Mouse (Mus musculus): ENCODE data around the gene Dand5. TPM values are rescaled to one million over a fixed set of nuclear protein-coding genes. Genes with fewer than 3 reads are reported as not detected.

Gene Dand5
- polyA plus RNA-seq, 1 experiment from 2014 or later: 5.8 TPM

DNA sequence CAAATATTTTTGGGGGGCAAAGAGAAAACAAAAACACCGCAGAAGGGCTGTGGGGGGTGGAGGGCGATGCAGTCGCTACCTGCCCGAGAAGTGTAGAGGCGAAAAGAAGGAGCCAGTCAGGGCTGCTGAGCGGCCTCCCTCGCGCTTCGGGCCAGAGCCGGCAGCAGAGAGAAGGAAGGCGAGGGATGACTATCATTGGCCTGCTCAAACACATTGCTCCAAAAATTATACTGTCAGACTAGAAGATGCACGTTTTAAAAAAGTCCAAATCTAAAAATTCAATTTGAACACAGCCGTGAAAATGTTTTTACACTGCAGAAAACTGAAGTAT is 42.4 kb downstream of the Dand5 start:
- Histone ChIP-seq H3K27me3 (peaks cover 97% of the 10 kb centered on the region), H3K4me2 (peak overlapping the region; percentile 1; the same call in 1 of the 2 replicates), H3K4me3 (no peak overlapping the region), H3K4me1 (replicated peaks) (peaks cover 41% of the 10 kb centered on the region), H3K36me3 (no peaks in the 10 kb centered on the region), H3K9me3 (replicated peaks) (no peaks in the 10 kb centered on the region), H3K9ac (no peak overlapping the region), H3K27ac (no peak overlapping the region)
- 55% methylated on average over 13 of the region's 13 CpGs for WGBS
- ATAC-seq (replicated peaks; ENCODE audit: insufficient number of reproducible peaks, insufficient read depth, low FRiP score, low read depth): no peak

DNA sequence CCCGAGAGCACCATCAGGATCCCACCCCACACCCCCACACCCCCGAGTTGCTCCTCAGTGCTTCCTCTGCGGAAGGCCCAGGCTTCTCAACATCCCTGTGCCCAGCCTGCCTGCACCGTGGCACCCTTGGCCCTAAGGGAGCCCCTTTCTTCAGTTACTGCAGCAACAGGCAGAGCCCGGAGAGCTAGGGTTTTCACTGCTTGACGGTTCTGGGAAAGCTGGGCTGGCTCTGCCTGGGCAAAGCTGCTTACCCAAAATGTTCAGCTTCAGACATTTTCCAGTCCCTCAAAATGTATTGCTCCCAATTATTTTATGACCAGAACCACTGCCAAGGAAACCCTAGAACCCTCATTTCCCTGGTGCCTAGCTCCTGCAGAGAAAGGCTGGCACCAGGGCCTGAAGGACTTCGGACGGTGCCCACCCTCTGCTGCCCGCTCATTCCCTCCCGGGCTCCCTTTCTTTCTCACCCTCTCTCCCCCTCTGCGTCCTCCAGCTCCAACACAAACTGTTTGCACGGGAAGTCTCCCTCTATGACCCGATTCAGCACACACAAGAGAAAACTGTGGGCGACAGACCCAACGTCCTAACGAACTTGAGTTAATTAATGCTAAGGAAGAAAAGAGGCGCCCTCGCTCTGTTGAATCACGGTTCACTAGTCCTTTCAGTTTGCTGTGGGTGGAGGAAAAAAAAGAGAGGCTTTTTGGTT is 43.0 kb downstream of the Dand5 start:
- Histone ChIP-seq H3K9me3 (replicated peaks) (no peaks in the 10 kb centered on the region), H3K27ac (0 out of 2 replicates have a peak overlapping the region, but pooled peaks have one; percentile 7), H3K4me1 (replicated peaks) (peaks cover 41% of the 10 kb centered on the region), H3K4me2 (peak overlapping the region; percentile 11; the same call in 1 of the 2 replicates), H3K27me3 (peaks cover 95% of the 10 kb centered on the region), H3K9ac (no peak overlapping the region), H3K36me3 (no peaks in the 10 kb centered on the region), H3K4me3 (no peak overlapping the region)
- no peak for ATAC-seq (replicated peaks; ENCODE audit: insufficient number of reproducible peaks, insufficient read depth, low FRiP score, low read depth)
- 35% methylated on average over 19 of the region's 19 CpGs for WGBS

DNA sequence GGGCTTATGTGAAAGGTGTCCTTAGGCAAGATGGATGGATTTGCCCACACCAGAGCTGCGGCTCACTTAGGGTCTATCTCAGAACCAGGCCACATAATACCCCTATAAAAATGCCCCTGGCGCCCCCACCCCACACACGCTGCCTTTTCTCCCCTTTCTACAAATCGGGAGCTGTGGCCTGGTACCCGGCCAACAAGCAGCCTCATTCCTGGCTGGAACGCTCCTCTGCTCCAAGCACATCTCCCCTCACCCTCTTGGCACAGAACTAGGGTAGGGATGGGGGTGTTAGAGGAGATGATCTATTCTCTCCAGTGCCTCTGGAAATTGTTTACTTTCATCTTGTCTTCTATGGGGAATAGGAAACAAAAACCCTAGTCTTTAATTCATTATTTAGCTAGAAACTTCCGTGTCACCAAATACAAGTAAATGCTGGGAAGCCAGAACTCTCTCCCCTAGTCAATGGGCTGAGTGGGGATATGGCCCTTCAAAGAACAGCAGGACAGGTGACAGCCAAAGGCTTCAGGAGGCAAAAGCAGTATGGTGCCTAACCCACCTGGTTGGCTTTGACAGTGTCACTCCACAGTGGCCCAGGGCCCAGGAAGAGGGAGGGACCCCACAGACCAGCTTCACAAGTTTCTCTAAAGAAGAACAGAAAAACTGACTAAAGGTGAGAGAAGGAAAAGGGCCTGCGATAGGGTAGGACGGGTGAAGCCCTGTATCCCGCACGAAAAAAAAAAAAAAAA is 43.8 kb downstream of the Dand5 start:
- Histone ChIP-seq H3K27ac (no peak overlapping the region), H3K4me1 (replicated peaks) (peaks cover 39% of the 10 kb centered on the region), H3K4me2 (no peak overlapping the region), H3K36me3 (no peaks in the 10 kb centered on the region), H3K27me3 (peaks cover 90% of the 10 kb centered on the region), H3K9me3 (replicated peaks) (no peaks in the 10 kb centered on the region), H3K9ac (no peak overlapping the region), H3K4me3 (no peak overlapping the region)
- no peak for ATAC-seq (replicated peaks; ENCODE audit: insufficient number of reproducible peaks, insufficient read depth, low FRiP score, low read depth)
- 31% methylated on average over 11 of the region's 11 CpGs for WGBS

DNA sequence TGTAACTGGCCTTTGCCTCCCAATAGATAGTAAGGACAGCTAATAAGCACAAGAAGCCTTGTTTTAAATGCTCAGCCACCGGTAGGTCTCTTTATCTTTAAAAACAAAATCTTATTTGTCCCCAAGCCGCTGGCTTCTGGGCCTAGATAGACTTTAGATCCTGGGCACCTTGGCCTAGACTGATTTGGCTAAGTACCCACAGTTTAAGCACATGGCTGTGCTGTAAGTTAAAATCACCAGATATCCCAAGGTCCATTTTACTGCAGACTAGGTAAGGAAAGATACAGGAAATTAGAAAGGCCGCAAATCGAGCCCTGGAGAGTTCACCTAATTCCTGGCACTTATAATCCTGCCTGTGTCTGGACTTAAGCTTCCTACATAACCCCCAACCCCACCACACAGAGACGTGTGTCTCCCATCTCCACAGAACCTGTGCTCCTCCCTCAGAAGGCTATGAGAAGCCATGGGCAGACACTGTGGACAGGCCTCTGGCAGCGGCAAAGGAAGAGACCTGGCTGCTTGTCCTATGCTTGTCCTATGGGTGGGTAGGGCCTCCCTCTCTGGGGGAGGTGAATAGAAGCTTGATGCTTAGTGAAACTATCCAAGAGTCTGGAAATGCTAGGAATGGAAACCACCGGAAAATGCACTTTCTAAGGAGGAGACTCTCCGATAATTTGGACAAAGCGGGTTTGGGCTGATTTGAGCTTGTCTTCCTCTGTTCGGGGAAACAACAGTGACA is 44.6 kb downstream of the Dand5 start:
- no peak overlapping the region for H3K9ac ChIP-seq
- no peak overlapping the region for H3K27ac ChIP-seq
- no peaks in the 10 kb centered on the region for H3K9me3 ChIP-seq (replicated peaks)
- no peak for ATAC-seq (replicated peaks; ENCODE audit: insufficient number of reproducible peaks, insufficient read depth, low FRiP score, low read depth)
- H3K36me3 ChIP-seq: no peaks in the 10 kb centered on the region
- H3K4me3 ChIP-seq: no peak overlapping the region
- H3K27me3 ChIP-seq: peaks cover 88% of the 10 kb centered on the region
- H3K4me1 ChIP-seq (replicated peaks): peaks cover 45% of the 10 kb centered on the region
- 66% methylated on average over 10 of the region's 10 CpGs for WGBS
- no peak overlapping the region for H3K4me2 ChIP-seq

DNA sequence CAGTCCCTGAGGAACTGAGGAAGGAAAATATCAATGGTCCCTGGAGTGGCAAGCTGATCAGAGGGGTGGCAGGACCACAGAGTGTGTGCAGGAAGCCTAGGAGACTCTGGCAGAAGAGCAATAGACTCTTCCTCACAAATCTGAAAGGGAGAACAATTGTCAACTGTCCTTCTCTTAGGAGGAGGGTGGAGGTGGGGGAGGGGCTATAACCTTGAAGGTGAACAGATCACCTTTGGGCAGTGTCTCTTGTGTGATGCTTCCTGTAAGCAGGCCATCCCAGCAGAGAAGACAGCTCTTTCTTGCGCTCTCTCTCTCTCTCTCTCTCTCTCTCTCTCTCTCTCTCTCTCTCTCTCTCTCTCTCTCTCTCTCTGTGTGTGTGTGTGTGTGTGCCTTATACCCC is 46.1 kb downstream of the Dand5 start:
- peaks cover 87% of the 10 kb centered on the region for H3K27me3 ChIP-seq
- no peaks in the 10 kb centered on the region for H3K36me3 ChIP-seq
- no peak overlapping the region for H3K27ac ChIP-seq
- no peak overlapping the region for H3K9ac ChIP-seq
- H3K4me1 ChIP-seq (replicated peaks): peaks cover 55% of the 10 kb centered on the region
- no peaks in the 10 kb centered on the region for H3K9me3 ChIP-seq (replicated peaks)
- WGBS: 62% methylated on average over 1 of the region's 1 CpGs
- no peak for ATAC-seq (replicated peaks; ENCODE audit: insufficient number of reproducible peaks, insufficient read depth, low FRiP score, low read depth)
- no peak overlapping the region for H3K4me3 ChIP-seq
- H3K4me2 ChIP-seq: no peak overlapping the region

DNA sequence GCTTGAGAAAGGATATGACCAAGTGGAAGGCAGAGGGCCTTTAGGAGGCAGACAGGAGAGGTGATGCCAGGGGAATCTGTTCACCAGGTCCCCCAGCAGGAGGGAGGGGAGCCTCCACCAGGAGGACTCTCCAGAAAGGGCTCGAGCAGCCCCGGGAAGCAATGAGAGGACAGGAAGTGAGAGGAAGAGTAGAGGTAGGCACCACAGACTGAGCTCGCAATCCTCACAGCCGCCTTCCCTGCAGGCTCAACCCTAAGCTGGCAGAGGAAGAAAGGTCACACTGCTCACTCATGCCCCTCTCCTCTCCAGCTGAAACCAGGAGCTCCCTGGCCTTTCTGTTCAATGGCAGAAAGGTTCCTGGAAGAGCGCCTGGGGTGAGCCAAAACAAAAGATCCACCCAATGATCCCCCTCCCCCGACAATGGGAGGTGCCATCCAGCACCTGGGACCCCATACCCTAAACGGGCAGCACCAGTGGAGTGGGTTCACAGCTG is 47.0 kb downstream of the Dand5 start:
- no peak for ATAC-seq (replicated peaks; ENCODE audit: insufficient number of reproducible peaks, insufficient read depth, low FRiP score, low read depth)
- H3K9me3 ChIP-seq (replicated peaks): no peaks in the 10 kb centered on the region
- WGBS: 24% methylated on average over 7 of the region's 7 CpGs
- H3K9ac ChIP-seq: no peak overlapping the region
- peaks cover 87% of the 10 kb centered on the region for H3K27me3 ChIP-seq
- no peaks in the 10 kb centered on the region for H3K36me3 ChIP-seq
- peak overlapping the region; percentile 61 for H3K4me2 ChIP-seq
- peaks cover 59% of the 10 kb centered on the region for H3K4me1 ChIP-seq (replicated peaks)
- H3K4me3 ChIP-seq: no peak overlapping the region
- peak overlapping the region; percentile 84 for H3K27ac ChIP-seq

DNA sequence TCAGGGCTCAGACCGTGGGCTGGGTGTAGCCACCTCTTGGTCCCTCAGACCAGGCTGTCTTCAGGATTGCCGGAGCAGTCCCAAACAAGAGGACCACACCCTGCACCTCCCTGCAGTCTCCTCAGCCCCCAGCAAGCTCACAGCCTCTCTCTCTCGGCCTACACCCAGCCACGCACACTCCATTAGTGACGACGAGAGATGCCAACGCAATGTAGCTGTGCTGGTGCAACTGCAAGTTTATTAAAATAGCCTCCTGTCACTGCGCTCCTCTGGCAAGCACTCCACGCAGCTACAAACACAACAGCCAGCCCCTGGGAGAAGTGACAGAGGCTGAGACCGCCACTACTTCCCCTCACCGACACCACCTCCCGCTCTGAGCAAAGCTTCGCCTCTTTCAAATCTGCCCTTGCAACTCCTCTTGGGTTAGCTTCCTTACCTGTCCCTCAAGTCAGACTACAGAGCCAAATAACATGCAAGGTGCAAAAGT is 47.5 kb downstream of the Dand5 start:
- Histone ChIP-seq H3K27me3 (peaks cover 84% of the 10 kb centered on the region), H3K9me3 (replicated peaks) (no peaks in the 10 kb centered on the region), H3K27ac (peak overlapping the region; percentile 84), H3K36me3 (no peaks in the 10 kb centered on the region), H3K9ac (no peak overlapping the region), H3K4me3 (no peak overlapping the region; the same call in 1 of the 2 replicates), H3K4me2 (peak overlapping the region; percentile 61), H3K4me1 (replicated peaks) (peaks cover 58% of the 10 kb centered on the region)
- no peak for ATAC-seq (replicated peaks; ENCODE audit: insufficient number of reproducible peaks, insufficient read depth, low FRiP score, low read depth)
- 14% methylated on average over 13 of the region's 13 CpGs for WGBS

DNA sequence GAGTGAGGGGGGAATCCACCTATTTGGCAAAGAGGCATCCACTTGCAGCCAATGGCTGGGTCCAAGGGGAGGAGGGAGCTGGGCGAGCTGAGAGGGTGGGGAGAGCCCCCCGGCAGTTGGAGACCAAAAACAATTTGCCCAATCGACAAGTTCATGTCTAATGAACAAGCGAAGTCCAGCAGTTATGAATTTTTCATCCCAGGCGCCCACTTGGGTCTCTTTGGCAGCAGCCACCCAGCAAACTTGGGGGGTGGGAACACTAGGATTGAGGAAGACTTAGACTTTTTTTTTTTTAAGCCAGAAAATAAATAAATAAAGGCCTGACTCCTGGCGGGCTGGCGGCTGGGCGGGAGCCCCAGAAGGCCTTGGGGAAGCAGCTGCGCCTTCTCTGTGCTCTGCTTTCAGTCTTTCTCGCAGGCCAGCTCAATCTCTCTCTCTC is 48.1 kb downstream of the Dand5 start:
- peak overlapping the region; percentile 20; the same call in 1 of the 2 replicates for H3K4me3 ChIP-seq
- H3K9me3 ChIP-seq (replicated peaks): no peaks in the 10 kb centered on the region
- no peaks in the 10 kb centered on the region for H3K36me3 ChIP-seq
- peak overlapping the region; percentile 61 for H3K4me2 ChIP-seq
- peak; percentile 50 for ATAC-seq (replicated peaks; ENCODE audit: insufficient number of reproducible peaks, insufficient read depth, low FRiP score, low read depth)
- 16% methylated on average over 10 of the region's 10 CpGs for WGBS
- peaks cover 52% of the 10 kb centered on the region for H3K4me1 ChIP-seq (replicated peaks)
- H3K27me3 ChIP-seq: peaks cover 77% of the 10 kb centered on the region
- peak overlapping the region; percentile 84 for H3K27ac ChIP-seq
- H3K9ac ChIP-seq: no peak overlapping the region

DNA sequence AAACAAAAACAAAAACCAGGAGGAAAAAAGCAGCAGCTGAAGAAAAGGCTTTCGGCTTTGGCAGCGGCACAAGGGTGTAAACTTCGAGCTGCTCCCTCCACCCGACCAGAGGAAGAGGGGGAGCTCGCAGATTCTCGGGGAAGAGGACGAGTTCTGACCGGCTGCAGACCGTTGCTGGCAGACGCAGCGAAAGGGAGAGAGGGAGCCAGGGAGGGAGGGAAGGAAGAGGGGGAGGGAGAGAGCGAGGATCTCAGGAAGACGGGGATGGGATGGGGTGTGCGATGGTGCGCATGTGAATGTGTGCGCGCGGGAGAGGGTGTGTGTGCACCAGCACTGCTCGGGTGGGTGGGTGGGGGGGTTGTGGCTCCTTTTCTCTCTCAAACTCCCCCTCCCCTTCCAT is 48.8 kb downstream of the Dand5 start:
- peak; percentile 84 for ATAC-seq (replicated peaks; ENCODE audit: insufficient number of reproducible peaks, insufficient read depth, low FRiP score, low read depth)
- WGBS: 1% methylated on average over 17 of the region's 19 CpGs
- Histone ChIP-seq H3K9me3 (replicated peaks) (no peaks in the 10 kb centered on the region), H3K4me2 (peak overlapping the region; percentile 61), H3K27ac (peak overlapping the region; percentile 67), H3K27me3 (peaks cover 71% of the 10 kb centered on the region), H3K9ac (peak overlapping the region; percentile 38; the same call in 1 of the 2 replicates), H3K4me3 (peak overlapping the region; percentile 41), H3K4me1 (replicated peaks) (peaks cover 46% of the 10 kb centered on the region), H3K36me3 (no peaks in the 10 kb centered on the region)

DNA sequence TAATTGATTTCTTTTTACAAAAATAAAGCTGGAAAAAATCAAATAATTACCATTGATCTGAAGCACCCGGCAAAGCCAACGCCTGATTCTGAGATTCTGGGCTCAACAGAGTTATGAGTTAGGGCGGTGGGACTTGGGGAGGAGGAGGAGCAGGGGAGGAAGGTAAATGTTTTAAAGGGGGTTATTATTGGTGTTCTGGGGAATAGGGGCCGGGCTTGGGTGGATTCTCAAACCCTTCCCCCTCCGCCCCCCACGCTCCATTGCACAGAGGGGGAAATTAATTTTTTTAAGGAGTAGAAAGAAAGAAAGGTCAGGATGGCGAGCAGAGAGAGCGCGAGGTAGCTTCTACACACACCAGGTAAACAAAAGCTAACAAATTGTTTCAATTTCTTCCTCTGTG is 49.3 kb downstream of the Dand5 start:
- H3K4me1 ChIP-seq (replicated peaks): peaks cover 43% of the 10 kb centered on the region
- H3K27me3 ChIP-seq: peaks cover 65% of the 10 kb centered on the region
- peak overlapping the region; percentile 61 for H3K4me2 ChIP-seq
- H3K4me3 ChIP-seq: peak overlapping the region; percentile 41
- peak overlapping the region; percentile 67 for H3K27ac ChIP-seq
- H3K9me3 ChIP-seq (replicated peaks): no peaks in the 10 kb centered on the region
- peak overlapping the region; percentile 38; the same call in 1 of the 2 replicates for H3K9ac ChIP-seq
- ATAC-seq (replicated peaks; ENCODE audit: insufficient number of reproducible peaks, insufficient read depth, low FRiP score, low read depth): no peak
- 11% methylated on average over 9 of the region's 9 CpGs for WGBS
- H3K36me3 ChIP-seq: no peaks in the 10 kb centered on the region

DNA sequence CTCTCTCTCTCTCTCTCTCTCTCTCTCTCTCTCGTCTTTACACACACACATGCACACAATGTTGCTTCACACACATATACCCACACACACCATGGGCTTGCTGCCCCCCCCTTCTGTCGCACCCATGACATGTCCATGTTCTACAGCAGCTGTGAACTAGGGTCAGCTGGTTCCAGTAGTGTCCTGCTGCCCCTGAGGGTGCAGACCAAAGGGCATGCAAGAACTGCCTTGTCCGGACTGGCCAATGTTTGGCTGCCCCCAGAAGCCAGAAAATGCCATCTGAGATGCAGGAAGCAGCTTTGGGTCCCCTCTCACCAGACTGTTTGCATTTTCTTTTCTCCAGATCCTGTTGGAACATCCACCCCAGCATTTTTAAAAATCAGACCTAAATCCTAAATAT is 50.0 kb downstream of the Dand5 start:
- Histone ChIP-seq H3K27me3 (peaks cover 61% of the 10 kb centered on the region), H3K4me2 (no peak overlapping the region; the same call in 1 of the 2 replicates), H3K27ac (no peak overlapping the region), H3K9ac (no peak overlapping the region), H3K4me1 (replicated peaks) (peaks cover 43% of the 10 kb centered on the region), H3K9me3 (replicated peaks) (no peaks in the 10 kb centered on the region), H3K4me3 (no peak overlapping the region), H3K36me3 (no peaks in the 10 kb centered on the region)
- no peak for ATAC-seq (replicated peaks; ENCODE audit: insufficient number of reproducible peaks, insufficient read depth, low FRiP score, low read depth)
- WGBS: 14% methylated on average over 2 of the region's 3 CpGs

All from heart, embryonic 15.5 days (tissue).